In genomic region chr1:164897163-164897817, GRCm38 (mm10) we compare ENCODE assay signal across 15 mouse cellular contexts. TPM values are rescaled to one million over a fixed set of nuclear protein-coding genes. Genes with fewer than 3 reads are reported as not detected.
A peak's percentile ranks its signal among the peaks of the same experiment; 100 is the strongest.
DNase-seq lines count a peak whose midpoint lies in the region; ATAC-seq and TF ChIP-seq lines count a peak whose summit lies in the region.
"Had no signal": no experiment of that assay in that cellular context is flagged by ENCODE, and none has a peak within 500 bp of the region (broad histone marks: within the 10 kb centered on the region; RNA-seq: fewer than 3 reads in every experiment).

No protein-coding gene starts in this region.

- peak overlapping the region; percentile 90 for H3K27ac ChIP-seq in heart, embryonic 12.5 days (ENCODE audit: poor library complexity, severe bottlenecking)
- no peak overlapping the region for H3K27ac ChIP-seq in MEL (ENCODE audit: control insufficient read depth, low read depth, low read length)
- no peak overlapping the region for H3K27ac ChIP-seq in intestine, embryonic 14.5 days (ENCODE audit: low read depth)
- H3K27ac ChIP-seq: limb, embryonic 12.5 days; lung, embryonic 15.5 days had no signal

- no peak for TF ChIP-seq CTCF in MEL (IDR thresholded peaks at IDR 0.05 in 2 of 3, conservative IDR thresholded peaks at IDR 0.05 in 1 of 3; ENCODE audit: control insufficient read depth in 1 of 3, insufficient read depth in 1 of 3, low read depth in 2 of 3, low read length in 3 of 3, poor library complexity in 1 of 3, severe bottlenecking in 1 of 3)
- TF ChIP-seq CTCF in lung, adult 2 months (IDR thresholded peaks at IDR 0.05; ENCODE audit: insufficient read depth, low read length) = no peak

- DNase-seq in heart, postnatal 14 days = no peak
- DNase-seq in MEL (ENCODE audit: low read depth, low spot score) = peak; percentile 24
- peak; percentile 36 for DNase-seq in MN1 (ENCODE audit: low spot score)
- DNase-seq in intestine, embryonic 14.5 days (ENCODE audit: low spot score) = peak; percentile 56
- no peak for DNase-seq in lung, adult 2 months
- DNase-seq in thymus, postnatal 14 days = no peak
- DNase-seq in ovary, postnatal 36 days (ENCODE audit: low spot score) = no peak
- DNase-seq: layer of hippocampus, postnatal 36 days; right cerebral cortex, postnatal 4 days had no signal

- WGBS in heart, embryonic 12.5 days = 11% methylated on average over 5 of the region's 5 CpGs
- WGBS in intestine, embryonic 14.5 days = 49% methylated on average over 5 of the region's 5 CpGs
- WGBS in lung, adult 2 months = 60% methylated on average over 5 of the region's 5 CpGs

- H3K4me3 ChIP-seq in heart, embryonic 12.5 days = no peak overlapping the region
- no peak overlapping the region for H3K4me3 ChIP-seq in MEL (ENCODE audit: control insufficient read depth in 1 of 2, insufficient read depth in 1 of 2, low read depth in 2 of 2, low read length in 2 of 2)
- H3K4me3 ChIP-seq in intestine, embryonic 14.5 days (ENCODE audit: low read depth, low read length) = no peak overlapping the region
- H3K4me3 ChIP-seq in lung, adult 2 months (replicated peaks; ENCODE audit: extremely low read depth, low read depth, low read length) = no peak overlapping the region
- H3K4me3 ChIP-seq: limb, embryonic 12.5 days; lung, embryonic 15.5 days had no signal

- intact Hi-C loops in heart, postnatal 14 days (cut with DNase I) = loop anchor here (5.0 kb wide), 3 partner anchors 35 to 210 kb away; no protein-coding TSS in a partner anchor

- H3K36me3 ChIP-seq in heart, embryonic 12.5 days = no peaks in the 10 kb centered on the region
- H3K36me3 ChIP-seq in MEL (ENCODE audit: control insufficient read depth in 1 of 2, insufficient read depth in 2 of 2, low read length in 2 of 2) = peaks cover 0 to 3% of the 10 kb centered on the region in 2 experiments; a peak in 2 of 4 replicates
- H3K36me3 ChIP-seq in intestine, embryonic 14.5 days (ENCODE audit: control insufficient read depth, insufficient read depth, low read length) = no peaks in the 10 kb centered on the region
- H3K36me3 ChIP-seq: limb, embryonic 12.5 days; lung, embryonic 15.5 days had no signal

- H3K9ac ChIP-seq in heart, embryonic 12.5 days = 0 out of 2 replicates have a peak overlapping the region, but pooled peaks have one; percentile 2
- no peak overlapping the region for H3K9ac ChIP-seq in MEL (ENCODE audit: control insufficient read depth, low read depth, low read length, poor library complexity, severe bottlenecking)
- no peak overlapping the region for H3K9ac ChIP-seq in intestine, embryonic 14.5 days (ENCODE audit: low read length)
- H3K9ac ChIP-seq: limb, embryonic 12.5 days; lung, embryonic 15.5 days had no signal

- peaks cover 36% of the 10 kb centered on the region for H3K4me1 ChIP-seq in heart, embryonic 12.5 days (replicated peaks)
- 0 out of 4 replicates have a peak, but pooled peaks cover 0 to 2% of the 10 kb centered on the region in 2 experiments for H3K4me1 ChIP-seq in MEL (ENCODE audit: control insufficient read depth in 1 of 2, insufficient read depth in 2 of 2, low read length in 2 of 2)
- peaks cover 15% of the 10 kb centered on the region; the same call in 1 of the 2 replicates for H3K4me1 ChIP-seq in intestine, embryonic 14.5 days (replicated peaks; ENCODE audit: control insufficient read depth, insufficient read depth, low read length)
- H3K4me1 ChIP-seq in lung, adult 2 months (ENCODE audit: control insufficient read depth, insufficient read depth, low read length) = peaks cover 2% of the 10 kb centered on the region; the same call in 1 of the 2 replicates

- H3K9me3 ChIP-seq in heart, embryonic 12.5 days (replicated peaks) = no peaks in the 10 kb centered on the region
- H3K9me3 ChIP-seq in MEL (replicated peaks; ENCODE audit: insufficient read depth, low read length) = no peaks in the 10 kb centered on the region
- H3K9me3 ChIP-seq in intestine, embryonic 14.5 days (ENCODE audit: control insufficient read depth, low read length) = no peaks in the 10 kb centered on the region
- H3K9me3 ChIP-seq: limb, embryonic 12.5 days; lung, embryonic 15.5 days had no signal

- no peak for TF ChIP-seq POLR2A in MEL (IDR thresholded peaks at IDR 0.05; ENCODE audit: control insufficient read depth in 1 of 2, insufficient read depth in 1 of 2, low read depth in 1 of 2, low read length in 2 of 2, poor library complexity in 1 of 2)
- TF ChIP-seq POLR2A in lung, adult 2 months (IDR thresholded peaks at IDR 0.05; ENCODE audit: borderline replicate concordance, extremely low read depth, low read depth, low read length) = no peak

- no peak for TF ChIP-seq RAD21 in MEL (IDR thresholded peaks at IDR 0.05; ENCODE audit: low read depth, low read length)

- H3K27me3 ChIP-seq in heart, embryonic 12.5 days (replicated peaks) = no peaks in the 10 kb centered on the region
- no peaks in the 10 kb centered on the region; a peak in 2 of 4 replicates for H3K27me3 ChIP-seq in MEL (ENCODE audit: control insufficient read depth in 1 of 2, insufficient read depth in 2 of 2, low read length in 2 of 2)
- no peaks in the 10 kb centered on the region for H3K27me3 ChIP-seq in intestine, embryonic 14.5 days (replicated peaks; ENCODE audit: control insufficient read depth, insufficient read depth, low read length)
- H3K27me3 ChIP-seq: lung, embryonic 15.5 days had no signal

- H3K4me2 ChIP-seq in heart, embryonic 12.5 days = peak overlapping the region; percentile 28
- no peak overlapping the region for H3K4me2 ChIP-seq in intestine, embryonic 14.5 days (ENCODE audit: low read length)
- H3K4me2 ChIP-seq: limb, embryonic 12.5 days; lung, embryonic 15.5 days had no signal

- peak; percentile 49; the same call in 1 of the 2 replicates for ATAC-seq in heart, embryonic 12.5 days (ENCODE audit: insufficient number of reproducible peaks, low FRiP score)
- ATAC-seq in intestine, embryonic 14.5 days (replicated peaks; ENCODE audit: low FRiP score, low TSS enrichment, low read depth) = no peak

- TF ChIP-seq EP300 in MEL (IDR thresholded peaks at IDR 0.05; ENCODE audit: low read depth in 1 of 2, low read length in 2 of 2) = 0 out of 4 replicates have a peak, but pooled peaks have one; percentile 10 to 20

- no peaks in the 10 kb centered on the region for H3K79me2 ChIP-seq in MEL (ENCODE audit: control insufficient read depth, insufficient read depth, low read length, poor library complexity)

TF ChIP-seq in MEL, 35 proteins besides CTCF, POLR2A, EP300 and RAD21:
- 0 out of 2 replicates have a peak, but pooled peaks have one; percentile 16 for TF ChIP-seq ELF1 (IDR thresholded peaks at IDR 0.05; ENCODE audit: low read depth, low read length)
- TF ChIP-seq MEF2A (IDR thresholded peaks at IDR 0.05; ENCODE audit: extremely low read depth, insufficient replicate concordance, low read depth, low read length, poor library complexity, severe bottlenecking) = no peak
- TF ChIP-seq MAZ (IDR thresholded peaks at IDR 0.05; ENCODE audit: low read depth, low read length) = 0 out of 2 replicates have a peak, but pooled peaks have one; percentile 5

RNA-seq across cellular contexts. Expression of gene Xcl1, which starts 38.0 kb away (rescaled TPM):
- not detected in 2 replicates for polyA plus RNA-seq in heart, embryonic 12.5 days (2016; fragmentation: Nextera tagmentation; extraction: Ambion mirVana)
- total RNA-seq in heart, postnatal 14 days (2021) = not detected
- total RNA-seq in MEL (2012; rRNA removed) = not detected in 2 replicates
- polyA plus RNA-seq in MEL (2012; ENCODE audit: insufficient read depth in 1 of 2, insufficient read length in 2 of 2, low read depth in 1 of 2, low replicate concordance in 2 of 2, missing spikeins in 1 of 2) = not detected
- polyA plus RNA-seq in intestine, embryonic 14.5 days (2014; fragmentation: Nextera tagmentation; extraction: Ambion mirVana) = not detected in 2 replicates
- polyA plus RNA-seq in lung, adult 2 months (2012; rRNA removed) = 0.38 and 0.59 TPM in 2 replicates
- total RNA-seq: gastrocnemius, adult 8-10 months; layer of hippocampus, postnatal 36 days had no signal
- polyA plus RNA-seq: cortical plate, adult 2 months; kidney, embryonic 14.5 days; limb, embryonic 12.5 days had no signal

Comparison
In these comparisons a context has a peak if more than half of its experiments do, and no peak if none do; other contexts are left out.
1. DNase-seq: peak in MEL (single experiment), MN1 (single experiment) and intestine, embryonic 14.5 days (single experiment); none in heart, postnatal 14 days (0 of 2), lung, adult 2 months (single experiment), thymus, postnatal 14 days (single experiment) and ovary, postnatal 36 days (single experiment).